Mouse (Mus musculus) small intestine, adult 2 months (tissue): ENCODE results near the gene Six5.

ENCODE experiments used
- CTCF ChIP-seq: fragments of 200-500 bp; IDR thresholded peaks from 2 replicates; pipeline ENCODE4 v1.5.1; 2012; ENCODE audit warnings: low read depth, mild to moderate bottlenecking, control low read depth, inconsistent platforms, low read length, moderate library complexity, mixed read lengths; ENCODE audit not compliant: insufficient replicate concordance, insufficient read length; ENCODE audit errors: extremely low read depth
- POLR2A ChIP-seq: fragments of 200-500 bp; IDR thresholded peaks from 2 replicates; pipeline ENCODE4 v1.6.1; 2012; ENCODE audit warnings: low read depth, mild to moderate bottlenecking, control low read depth, inconsistent platforms, low read length, moderate library complexity

DNA sequence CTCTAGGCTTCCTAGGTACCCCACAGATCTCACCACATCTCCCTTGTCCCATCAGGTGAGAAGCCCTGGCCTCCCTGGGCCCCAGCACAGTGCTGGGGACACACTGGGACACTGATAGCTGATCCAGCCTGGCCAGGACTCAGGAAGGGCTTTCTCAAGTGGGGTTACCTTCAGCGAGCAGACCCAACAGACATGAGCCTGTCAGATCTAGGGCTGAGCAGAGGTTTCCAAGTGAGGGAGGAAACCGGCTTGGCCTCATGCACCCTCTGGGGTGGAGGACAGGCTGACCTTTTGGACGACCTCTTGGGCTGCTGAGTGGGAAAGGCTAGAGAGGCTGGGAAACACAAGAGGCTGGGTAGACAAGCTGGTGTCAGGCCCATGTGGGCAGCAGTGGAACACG is 43.2 kb upstream of the Six5 start:
- TF ChIP-seq CTCF, result no peak
- TF ChIP-seq POLR2A, result no peak
